Mouse (Mus musculus) left cerebral cortex, adult 9 months (tissue): ENCODE data around the gene Akt2.

Experiments
- DNase-seq, 2 experiments: peaks; one replicate each; pipeline ENCODE4 v3.0.0; 2022; ENCODE audit warnings: low spot score in 2 of 2

Akt2 gene

DNA sequence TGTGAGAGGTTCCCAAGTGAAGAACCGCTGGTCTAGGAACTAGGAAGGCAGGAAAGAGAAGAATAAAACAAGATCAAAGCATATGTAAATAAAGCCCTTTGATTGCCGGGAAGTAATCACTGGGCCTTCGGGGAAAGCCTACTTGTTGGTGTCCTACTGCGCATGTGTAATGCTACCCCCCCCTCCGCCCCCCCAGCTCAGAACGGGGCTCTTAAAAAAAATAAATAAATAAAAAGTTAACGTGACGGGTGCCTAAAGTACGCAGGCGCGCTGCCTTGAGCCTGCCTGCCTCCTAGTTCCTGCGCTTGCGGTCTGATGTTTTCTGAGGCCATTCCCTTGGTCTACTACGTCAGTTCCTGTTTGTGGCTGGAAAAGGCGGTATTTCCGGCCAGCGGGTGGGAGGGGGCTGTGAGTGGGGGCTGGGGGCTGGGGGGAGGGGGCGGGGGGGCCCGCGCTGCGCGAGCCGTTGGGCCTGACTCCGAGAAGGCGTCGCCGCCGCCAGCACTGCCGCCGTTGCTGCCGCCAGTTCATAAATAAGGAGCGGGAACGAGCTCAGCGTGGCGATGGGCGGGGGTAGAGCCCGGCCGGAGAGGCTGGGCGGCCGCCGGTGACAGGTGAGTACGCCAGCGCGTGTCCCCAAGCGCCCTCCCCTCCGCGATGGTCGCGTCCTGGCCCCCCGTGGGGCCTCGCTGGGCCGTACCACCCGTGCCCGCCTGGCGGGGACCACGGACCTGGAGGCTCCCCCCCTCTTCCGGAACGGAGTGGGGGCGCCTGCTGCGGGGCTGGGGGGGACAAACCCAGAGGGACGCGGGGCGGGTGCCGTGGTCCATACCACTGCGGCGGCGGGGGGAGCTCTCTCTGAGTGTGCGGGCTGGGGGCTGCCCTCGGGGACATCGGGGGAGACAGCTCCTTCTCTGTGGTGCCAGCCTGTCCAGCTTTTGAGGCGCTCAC, at the start of gene Akt2:
Gene Akt2 (plus strand): TSS at position 287 of the 951 bp plus-strand sequence.
- peak; percentile 93 for DNase-seq

DNA sequence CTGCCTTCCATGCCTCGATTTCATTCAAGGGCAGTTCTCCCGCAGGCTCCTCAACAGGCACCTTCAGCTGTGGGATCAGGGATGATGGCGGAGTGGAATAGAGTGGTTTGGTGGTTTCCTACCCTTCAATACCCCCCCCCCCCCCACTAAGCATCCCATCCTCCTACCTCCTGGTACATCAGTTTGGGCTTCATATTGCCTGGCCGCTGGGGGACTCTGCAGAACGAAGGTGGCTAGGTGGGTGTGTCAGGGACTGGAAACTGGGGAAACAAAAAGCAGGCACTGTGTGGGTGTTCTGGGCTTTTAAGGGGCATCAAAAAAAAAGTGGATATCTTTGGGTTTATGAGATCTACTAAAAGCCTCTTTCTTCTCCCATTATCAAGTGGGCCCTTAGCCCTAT, 49.4 kb upstream of the Akt2 start:
- no peak for DNase-seq

DNA sequence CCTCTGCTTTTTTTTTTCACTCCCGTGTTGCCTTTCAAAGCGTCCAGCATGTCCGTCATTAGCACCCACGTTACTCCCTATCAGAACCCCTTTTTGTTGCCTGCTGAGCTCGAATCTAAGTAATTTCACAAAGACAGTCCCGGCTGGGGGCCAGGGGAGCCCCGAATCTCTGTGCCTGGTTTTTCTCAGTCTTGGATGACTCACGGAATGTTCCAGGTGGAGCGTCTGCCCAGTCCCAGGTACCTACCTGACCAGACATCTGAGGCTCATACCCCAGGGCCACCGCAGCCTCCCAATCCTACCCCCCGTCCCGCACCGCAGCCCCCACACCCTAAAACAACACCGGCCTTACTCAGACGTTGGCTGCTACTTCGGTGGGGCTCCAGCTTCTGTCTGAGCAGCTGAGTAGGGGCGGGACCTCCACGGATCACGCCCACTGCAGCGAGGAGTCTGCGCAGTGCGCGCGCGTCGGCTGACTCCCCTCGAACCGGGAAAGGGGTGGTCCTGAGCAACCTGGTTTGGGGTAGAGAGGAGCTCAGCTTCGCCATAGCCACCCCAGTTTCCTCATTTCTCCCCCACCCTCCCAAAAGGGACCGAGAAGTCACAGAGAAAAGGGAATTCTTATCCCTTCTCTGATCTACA, 48.8 kb upstream of the Akt2 start:
- DNase-seq: peak; percentile 87 to 93

DNA sequence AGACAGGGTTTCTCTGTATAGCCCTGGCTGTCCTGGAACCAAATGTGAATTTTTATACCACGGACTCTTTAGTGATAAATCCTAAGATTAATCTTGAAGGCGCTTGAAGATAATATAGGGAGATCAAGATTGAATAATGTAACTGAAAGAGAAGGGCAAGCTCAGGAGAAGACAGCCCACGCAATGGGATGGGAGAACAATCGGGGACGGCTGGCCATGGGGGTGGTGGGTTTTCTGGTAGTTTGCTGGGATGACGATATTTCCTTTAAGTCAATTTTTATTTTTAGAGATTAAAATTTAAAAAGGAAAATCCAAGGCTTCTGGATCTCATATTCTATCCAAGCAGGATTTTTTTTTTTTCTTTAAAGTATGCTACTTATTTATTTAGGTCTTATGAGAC, 48.3 kb upstream of the Akt2 start:
- no peak for DNase-seq

DNA sequence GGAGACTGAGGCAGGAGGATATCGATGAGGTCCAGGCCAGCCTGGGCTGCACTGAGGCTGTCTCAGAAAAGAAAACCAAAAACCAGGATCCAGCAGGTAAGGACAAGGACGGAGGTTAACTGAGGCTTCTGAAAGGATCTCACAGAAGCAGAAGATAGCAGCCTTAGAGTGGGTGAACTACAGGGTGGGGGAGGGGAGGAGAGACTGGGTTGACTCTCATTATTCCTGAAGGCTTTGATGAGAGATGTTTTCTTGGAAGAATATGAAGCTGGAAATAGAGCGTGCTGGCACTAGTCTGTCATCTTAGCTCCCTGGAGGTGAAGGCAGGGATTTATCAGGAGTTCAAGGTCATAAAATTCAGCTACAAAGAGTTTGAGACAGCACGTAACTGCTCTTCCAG, 47.5 kb upstream of the Akt2 start:
- no peak for DNase-seq

DNA sequence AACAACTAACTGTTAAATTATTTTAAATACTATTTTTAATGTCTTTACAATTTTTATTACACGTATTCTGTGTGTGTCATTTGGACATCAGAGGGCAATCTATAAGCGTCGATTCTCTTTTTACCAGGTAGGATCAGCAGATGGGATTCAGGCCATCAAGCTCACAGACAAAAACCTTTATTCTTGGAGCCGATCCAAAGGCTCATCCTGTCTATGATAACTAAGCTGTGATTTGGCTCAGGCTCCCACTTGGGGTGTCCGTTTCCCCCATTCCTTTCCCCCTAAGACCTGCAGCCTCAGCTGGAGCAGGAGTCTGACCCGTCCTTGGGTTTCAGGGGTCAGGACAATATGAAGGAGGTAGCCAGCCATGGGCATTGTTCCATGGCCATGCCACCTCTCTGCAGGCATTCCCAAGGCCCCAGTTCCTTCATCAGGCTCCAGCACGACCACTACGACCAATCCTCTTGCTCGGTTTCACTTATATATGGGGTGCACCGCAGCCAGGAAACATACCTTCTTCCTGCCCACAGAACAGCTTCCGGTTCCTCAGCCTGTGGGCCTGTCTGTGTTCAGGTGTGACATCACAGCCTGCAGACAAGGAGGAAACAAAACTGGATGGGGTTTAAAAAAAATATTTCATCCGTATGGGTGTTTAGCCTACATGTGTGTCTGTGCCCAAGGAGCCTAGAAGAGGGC, 46.5 kb upstream of the Akt2 start:
- no peak for DNase-seq

DNA sequence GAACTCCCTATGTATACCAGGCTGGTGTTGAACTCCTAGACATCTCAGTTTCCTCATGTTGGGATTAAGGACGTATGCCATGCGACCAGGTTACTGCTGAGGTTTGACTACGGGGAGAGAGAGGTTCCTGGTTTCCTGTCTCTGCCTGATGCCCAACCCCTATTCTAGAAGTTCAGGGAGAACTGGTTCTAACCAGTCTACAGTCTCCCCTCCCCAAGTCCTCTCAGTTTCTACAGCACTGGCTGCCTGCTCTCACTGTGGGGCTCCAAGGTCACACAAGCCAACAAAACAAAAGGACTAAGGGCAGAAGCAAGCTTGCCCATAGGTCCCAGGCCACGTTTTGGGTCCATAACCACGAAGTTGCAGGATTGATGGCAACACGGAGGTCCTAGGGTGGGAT, 41.8 kb upstream of the Akt2 start:
- DNase-seq: no peak

DNA sequence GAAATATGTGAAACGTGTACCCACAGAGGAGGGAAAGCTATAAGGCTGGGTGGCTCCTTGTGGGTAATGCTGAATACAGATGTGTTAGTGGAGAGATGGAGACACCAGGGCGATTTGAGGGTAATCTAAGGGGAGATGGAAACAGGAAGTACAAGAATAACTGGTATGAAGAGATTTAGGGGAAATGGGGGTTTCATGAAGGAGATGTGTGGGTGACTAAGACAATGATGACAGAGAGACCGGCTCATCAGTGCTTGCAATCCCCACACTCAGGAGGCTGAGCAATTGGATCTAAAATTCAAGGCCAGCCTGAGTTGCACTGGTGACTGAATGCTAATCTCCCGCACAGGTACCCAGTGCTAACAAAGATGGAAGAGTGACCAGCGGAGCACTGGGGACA, 39.3 kb upstream of the Akt2 start:
- DNase-seq: no peak

DNA sequence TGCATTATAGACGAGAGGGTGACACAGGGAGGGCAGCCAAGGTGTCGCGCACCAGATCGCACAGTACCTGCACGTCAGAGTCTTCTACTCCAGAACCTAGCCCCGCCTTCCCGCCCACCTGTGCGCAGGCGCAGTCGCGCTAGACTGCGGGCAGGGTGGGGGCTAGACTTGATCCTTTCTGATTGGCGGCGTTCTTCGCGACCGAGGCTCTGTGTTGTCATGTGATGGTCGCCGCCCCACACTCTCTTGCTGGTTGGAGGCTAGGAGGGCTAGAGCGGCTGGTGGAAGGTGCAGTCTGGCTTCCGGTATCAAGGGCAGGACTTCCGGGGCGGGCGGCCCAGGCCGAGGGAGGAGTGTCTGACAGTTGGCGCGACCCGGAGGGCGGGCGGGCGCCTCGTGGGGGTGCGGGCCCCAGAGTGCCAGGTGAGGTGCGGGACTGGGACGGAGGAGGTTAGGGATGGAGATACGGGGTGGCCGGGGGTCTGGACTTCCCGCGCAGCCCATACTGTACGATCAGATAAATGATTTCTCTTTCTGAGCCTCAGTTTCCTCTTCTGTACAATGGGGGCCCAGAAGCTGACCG, 38.3 kb upstream of the Akt2 start, which contains the start of the genes Pld3 and 2310022A10Rik:
Gene Pld3 (minus strand): TSS at position 288 of the 583 bp plus-strand sequence.
Gene 2310022A10Rik (plus strand): TSS at position 303 of the 583 bp plus-strand sequence.
- peak; percentile 96 to 98 for DNase-seq

DNA sequence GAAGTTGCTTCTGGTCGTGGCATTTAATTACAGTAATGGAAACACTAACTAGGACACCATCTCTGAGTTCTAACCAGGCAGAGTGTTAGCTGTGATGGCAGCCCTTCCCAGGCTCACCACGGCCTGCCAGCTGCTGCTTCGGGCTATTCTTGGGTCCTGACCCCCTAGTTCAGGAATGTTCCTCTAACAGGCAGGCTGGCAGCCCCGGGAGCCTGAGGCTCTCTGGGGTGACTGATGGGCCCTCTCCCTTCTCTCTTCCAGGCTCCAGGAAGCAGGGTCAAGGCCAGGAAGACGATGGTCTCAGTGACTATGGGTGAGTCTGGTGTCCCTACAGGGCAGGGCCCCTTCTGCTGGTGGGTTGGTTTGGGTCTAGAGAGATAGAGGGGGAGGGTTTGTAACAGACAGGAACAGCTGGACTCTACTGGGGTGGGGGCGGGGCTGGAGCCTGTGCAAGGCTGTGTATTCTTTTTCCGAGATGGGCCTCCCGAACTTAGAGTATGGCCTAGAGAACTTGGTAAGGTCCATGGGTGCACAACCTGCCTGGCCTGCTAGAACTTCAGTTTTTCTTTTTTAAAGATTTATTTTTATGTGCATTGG, 31.0 kb upstream of the Akt2 start:
- DNase-seq: no peak

DNA sequence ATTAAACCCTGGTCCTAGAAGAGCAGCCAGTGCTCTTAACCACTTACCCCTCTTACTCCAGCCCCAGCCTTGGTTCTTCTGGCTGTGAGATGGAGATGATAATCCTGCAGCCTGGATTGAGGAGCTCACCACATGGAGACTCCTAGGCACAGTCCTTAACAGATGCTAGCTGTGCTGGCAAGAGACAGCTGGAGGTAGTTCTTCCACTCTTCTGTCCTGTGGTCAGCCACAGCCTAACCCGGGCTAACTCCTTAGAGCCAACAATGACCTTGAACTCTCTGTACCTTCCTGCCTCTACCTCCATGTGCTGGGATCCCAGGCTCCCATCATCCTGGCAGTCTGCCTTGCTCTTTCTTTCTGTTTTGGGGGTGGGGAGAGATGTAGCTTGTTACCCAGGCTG, 30.4 kb upstream of the Akt2 start:
- no peak for DNase-seq

DNA sequence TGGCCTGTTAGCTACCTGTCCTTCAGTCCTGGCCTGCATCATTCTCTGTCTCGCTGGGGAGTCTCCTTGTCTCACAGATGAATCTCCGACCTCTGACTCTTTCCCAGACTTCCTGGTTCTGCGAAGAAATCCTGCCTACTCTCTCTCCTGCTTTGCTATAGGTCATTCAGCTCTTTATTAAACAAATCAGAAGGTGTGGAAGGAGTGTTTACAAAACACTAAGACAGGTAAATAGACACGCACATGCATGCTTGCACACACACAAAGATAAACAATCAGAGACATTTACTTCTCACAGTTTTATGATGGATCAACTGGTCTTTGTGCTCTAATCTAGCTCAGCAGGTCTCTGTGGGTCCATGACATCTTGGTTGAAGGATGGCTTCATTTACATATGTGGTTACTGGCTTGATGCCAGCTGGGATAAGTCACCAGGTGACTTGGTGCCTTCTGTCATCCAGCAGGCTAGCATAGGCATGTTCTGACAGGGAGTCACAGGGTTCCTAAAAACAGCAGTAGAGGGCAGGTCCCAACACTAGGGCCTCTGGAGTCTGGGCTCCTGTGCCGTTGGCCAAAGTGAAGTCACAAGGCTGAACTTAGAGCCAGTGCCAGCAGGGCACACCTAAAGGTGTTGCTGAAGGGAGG, 21.6 kb upstream of the Akt2 start:
- DNase-seq: no peak

DNA sequence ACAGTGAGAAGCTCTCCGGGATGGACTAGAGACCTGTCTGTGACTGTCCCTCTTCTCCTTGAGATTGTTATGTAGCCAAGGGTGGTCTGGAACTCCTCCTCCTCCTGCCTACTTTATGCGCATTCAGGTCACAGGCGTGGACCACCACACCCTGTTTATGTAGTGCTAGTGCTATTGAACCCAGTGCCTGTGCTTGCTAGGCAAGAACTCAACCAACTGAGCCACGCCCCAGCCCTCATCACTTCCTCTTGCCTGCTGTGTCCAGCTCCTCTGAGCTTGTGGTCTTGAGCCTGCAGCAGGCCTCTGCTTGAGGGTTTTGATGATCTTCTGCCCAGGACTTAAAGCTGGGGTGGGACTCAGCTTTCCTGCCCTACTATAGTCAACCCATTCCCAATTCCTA, 19.2 kb upstream of the Akt2 start:
- no peak for DNase-seq

DNA sequence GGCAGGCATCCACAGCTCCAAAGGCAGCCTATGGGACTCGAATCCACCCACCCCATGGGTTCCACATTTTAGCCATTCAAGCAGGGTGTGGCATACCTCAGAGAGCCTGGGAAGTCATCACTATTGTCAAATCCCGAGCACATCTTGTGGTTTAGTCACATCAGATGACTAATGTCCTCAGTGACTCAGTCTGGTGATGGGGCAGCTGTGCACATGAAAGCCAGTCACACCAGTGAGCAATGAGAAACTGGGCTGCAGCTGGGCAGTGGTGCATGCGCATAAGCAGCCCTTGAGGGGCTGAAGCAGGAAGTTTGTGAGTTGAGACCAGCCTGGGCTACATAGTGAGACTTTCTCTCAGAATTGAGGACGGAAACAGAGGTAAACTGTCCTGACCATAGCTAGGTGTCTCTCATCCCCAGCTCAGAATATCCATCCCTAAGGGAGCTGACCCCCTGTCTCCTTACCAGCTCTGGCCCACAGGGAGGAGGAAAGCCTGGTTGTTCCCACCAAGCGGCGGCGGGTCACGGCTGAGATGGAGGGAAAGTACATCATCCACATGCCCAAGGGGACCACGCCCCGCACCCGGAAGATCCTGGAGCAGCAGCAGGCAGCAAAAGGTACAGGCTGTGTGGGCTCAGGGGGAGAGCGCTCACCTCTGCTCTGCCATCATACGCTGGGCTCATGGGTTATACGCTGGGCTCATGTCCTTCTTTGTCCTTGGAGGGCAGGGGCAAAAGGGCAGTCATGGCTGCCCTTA, 17.1 kb upstream of the Akt2 start:
- DNase-seq: no peak

DNA sequence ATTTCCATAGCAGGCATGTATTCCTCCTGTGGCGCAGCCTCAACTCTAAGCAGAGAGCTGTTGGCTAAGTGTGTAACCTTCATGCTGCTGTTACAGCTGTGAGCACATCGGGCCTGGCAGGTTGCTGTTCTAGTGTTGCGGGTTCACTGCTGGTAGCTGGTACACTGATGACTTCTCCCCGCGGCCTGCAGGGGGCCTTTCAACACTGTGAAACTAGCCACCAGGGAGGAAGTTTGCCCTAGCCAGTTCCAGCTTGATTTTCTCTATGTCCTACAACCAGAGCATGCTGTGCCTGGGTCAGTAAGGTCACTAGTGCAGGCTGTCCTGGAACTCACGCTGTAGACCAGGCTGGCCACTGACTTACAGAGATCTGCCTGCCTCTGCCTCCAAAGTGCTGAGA, 14.4 kb upstream of the Akt2 start:
- peak in 1 of 2 experiments; percentile 53 for DNase-seq

DNA sequence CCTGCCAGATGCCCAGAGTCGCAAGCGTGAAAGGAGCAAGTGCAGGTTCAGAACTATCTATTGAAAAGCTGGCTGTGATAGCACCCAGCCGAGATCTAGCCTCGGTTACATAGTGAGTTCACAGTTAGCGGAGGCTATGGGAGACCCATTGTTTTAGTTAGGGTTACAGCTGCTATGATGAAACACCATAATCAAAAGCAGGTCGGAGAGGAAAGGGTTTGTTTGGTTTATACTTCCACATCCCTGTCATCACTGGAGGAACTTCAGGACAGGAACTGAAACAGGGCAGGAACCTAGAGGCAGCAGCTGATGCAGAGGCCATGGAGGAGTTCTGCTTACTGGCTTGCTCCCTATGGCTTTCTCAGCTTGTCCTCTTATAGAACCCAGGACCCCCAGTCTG, 13.8 kb upstream of the Akt2 start:
- DNase-seq: no peak

DNA sequence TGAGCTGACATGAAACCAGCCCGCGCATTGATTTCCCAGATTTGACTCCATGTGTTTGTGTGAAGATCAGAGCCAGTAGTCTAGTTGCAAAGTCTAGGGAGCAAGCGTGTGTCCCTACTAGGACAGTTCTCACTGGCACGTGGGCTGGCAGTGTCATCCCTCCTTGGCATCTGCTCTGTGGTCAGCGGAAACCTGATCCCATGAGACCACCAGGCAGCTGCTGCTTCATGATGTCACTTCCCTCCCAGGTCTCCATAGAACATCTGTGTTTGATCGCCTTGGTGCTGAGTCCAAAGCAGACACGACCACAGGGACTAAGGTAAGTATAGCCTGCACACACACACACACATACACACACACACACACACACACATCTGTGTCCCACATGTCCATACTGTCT, 12.9 kb upstream of the Akt2 start:
- DNase-seq: no peak

DNA sequence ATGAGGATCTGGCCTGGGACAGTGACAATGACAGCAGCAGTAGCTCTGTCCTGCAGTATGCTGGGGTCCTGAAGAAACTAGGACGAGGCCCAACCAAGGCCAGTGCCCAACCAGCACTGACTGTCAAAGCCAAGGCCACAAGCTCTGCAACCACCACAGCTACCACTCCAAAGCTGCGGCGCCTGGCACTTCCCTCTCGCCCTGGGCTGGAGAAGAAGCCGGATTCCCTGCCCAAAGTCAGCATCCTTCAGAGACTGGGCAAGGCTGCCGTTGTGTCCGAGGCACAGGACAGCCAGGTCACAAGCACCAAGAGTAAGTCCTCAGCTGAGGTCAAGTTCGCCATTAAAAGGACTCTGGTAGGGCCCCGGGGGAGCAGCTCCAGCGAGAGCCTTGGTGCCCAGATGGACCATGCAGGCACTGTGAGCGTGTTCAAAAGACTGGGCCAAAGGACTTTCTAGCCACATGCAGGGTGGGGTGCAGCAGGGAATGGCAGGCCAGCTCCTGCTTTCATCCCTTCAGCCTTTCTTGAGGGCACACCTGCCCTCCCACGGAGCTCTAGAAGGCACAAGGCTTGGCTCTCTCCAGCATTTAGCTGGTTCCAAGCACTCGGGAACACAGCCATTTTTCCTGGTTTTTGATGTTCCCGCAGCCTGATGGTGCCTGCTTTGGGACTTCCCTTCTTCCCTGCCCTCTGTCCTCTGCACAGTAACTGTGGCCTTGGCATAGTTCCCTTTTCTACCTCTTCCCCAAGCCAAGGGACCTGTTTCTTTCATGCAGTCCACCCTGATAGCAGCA, 10.8 kb upstream of the Akt2 start:
- DNase-seq: no peak

DNA sequence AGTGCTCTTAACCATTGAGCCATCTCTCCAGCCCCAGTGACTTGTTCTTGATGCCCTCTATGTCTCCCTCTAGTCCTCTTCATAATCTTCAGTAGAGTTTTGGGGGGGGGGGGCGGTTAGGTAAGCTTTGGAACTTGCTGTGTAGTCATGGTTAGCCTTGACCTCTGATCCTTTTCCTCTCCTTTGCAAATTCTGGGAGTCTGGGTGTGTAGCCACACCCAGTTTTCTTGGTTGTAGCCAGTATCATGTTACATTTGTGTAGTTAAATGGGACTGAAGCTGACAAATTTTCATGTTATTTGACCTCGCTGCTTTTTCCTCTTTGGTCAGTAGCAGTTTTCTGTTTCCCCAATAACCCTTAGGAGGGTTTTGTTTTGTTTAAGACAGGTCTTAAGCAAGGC, 4.5 kb upstream of the Akt2 start:
- DNase-seq: no peak

DNA sequence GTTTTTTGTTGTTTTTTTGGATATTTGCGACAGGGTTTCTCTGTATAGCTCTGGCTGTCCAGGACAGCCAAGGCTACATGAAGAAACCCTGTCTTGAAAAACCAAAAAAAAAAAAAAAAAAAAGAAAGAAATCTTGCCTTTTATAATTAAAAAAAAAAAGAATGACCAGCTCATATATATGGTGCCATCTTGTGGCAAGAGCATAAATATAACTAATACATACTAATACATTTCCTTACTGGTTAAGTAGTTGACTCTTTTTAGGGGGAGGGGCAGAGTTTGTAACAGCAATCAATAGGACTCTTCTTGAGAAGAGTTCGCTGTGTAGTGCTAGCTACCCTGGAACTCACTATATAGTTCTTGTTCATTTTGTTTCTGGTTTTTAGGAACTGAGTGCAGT, 3.6 kb upstream of the Akt2 start:
- no peak for DNase-seq
